Mouse (Mus musculus) forebrain, embryonic 15.5 days (tissue): ENCODE measurements around the gene Miga1. TPM values are rescaled to one million over a fixed set of nuclear protein-coding genes. Genes with fewer than 3 reads are reported as not detected.
A peak's percentile ranks its signal among the peaks of the same experiment; 100 is the strongest.

Experiments used
- ATAC-seq: fragments of 200-750 bp; cut with Nextera tagmentation; replicated peaks from 2 replicates; pipeline ENCODE4 v1.8.0; 2017; ENCODE audit warnings: mild to moderate bottlenecking, moderate TSS enrichment, moderate library complexity
- H3K27ac ChIP-seq: fragments of 300-500 bp; sonication (generic); replicated peaks from 2 replicates; pipeline ENCODE4 v1.5.1; 2015; ENCODE audit warnings: mild to moderate bottlenecking, inconsistent platforms
- H3K27me3 ChIP-seq: fragments of 300-500 bp; sonication (generic); 2 replicates; pipeline ENCODE4 v1.6.1; 2015; ENCODE audit warnings: inconsistent platforms
- H3K36me3 ChIP-seq: fragments of 300-500 bp; sonication (generic); 2 replicates; pipeline ENCODE4 v1.6.1; 2015; ENCODE audit warnings: mild to moderate bottlenecking, inconsistent platforms
- H3K4me1 ChIP-seq: fragments of 300-500 bp; sonication (generic); 2 replicates; pipeline ENCODE4 v1.6.1; 2015; ENCODE audit warnings: inconsistent platforms
- H3K4me2 ChIP-seq: fragments of 300-500 bp; sonication (generic); replicated peaks from 2 replicates; pipeline ENCODE4 v1.6.1; 2015; ENCODE audit warnings: mild to moderate bottlenecking, inconsistent platforms
- H3K4me3 ChIP-seq: fragments of 300-500 bp; sonication (generic); 2 replicates; pipeline ENCODE4 v1.5.1; 2015; ENCODE audit warnings: mild to moderate bottlenecking, inconsistent platforms
- H3K9ac ChIP-seq: fragments of 300-500 bp; sonication (generic); replicated peaks from 2 replicates; pipeline ENCODE4 v1.6.1; 2015; ENCODE audit warnings: mild to moderate bottlenecking, inconsistent platforms
- H3K9me3 ChIP-seq: fragments of 300-500 bp; sonication (generic); 2 replicates; pipeline ENCODE4 v1.6.1; 2016; ENCODE audit warnings: inconsistent platforms
- WGBS: fragments of 180-500 bp; shearing (Covaris S2); methylation state at CpG from one replicate; pipeline ENCODE4 v1.1.7; 2015; ENCODE audit warnings: mixed read lengths; 5-methylcytosine and 5-hydroxymethylcytosine counted together
- polyA plus RNA-seq: library from polyadenylated mRNA; unstranded; fragments of >200 nt; fragmentation: Nextera tagmentation; extraction: Ambion mirVana; gene quantifications from 2 replicates; pipeline ENCODE4 v1.2.1, GENCODE M21; 2015

The Miga1 gene
- polyA plus RNA-seq, 1 experiment from 2014 or later: 26.5 TPM

DNA sequence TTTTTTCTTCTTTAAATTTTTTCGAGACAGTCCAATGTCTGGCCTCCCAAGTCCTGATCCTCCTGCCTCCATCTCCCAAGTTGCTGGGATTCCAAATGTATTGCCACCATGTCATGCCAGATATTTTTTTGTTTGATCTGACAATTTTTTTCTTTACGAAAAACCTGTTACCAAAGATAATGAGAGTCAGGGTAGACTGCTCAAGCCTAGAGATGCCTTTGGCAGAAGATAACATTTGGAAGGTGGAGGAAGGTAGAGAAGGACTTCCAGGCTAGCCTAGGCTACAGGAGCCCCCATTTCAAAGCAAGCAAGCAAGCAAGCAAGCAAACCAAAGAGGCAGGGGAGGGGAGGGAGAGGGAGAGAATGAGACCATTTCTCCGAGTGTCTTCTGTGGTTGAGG is 7.0 kb upstream of the Miga1 start:
- Histone ChIP-seq H3K27me3 (no peaks in the 10 kb centered on the region), H3K4me2 (peak overlapping the region; percentile 53), H3K9me3 (no peaks in the 10 kb centered on the region), H3K27ac (no peak overlapping the region), H3K36me3 (no peaks in the 10 kb centered on the region), H3K4me3 (peak overlapping the region; percentile 73), H3K9ac (peak overlapping the region; percentile 80), H3K4me1 (peaks cover 25% of the 10 kb centered on the region)
- no peak for ATAC-seq
- WGBS: 38% methylated on average over 3 of the region's 3 CpGs

DNA sequence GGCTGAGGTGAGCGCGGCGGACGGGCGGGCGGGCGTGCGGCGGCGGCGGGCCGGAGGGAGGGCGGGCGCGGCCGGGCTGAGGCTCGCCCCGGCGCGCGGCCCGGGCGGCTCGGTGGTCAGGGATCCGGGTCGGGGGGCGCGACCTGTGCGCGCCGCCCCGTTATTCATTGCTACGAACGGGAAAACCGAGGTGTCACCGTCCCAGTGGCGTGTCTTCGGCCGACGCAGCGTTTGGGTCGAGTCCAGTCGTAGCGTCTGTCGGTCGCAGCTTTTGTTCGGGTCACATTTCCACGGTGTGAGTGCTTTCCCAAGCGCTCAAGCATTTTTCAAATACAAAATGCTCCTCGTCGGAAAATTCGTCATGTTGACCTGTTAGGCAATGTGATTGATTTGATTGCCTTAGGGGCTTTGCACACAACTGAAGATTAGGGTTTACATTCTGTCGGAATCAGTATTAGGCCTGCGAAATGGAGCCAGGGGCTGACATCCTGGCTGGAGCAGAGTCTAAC is 6.5 kb upstream of the Miga1 start:
- H3K36me3 ChIP-seq: no peaks in the 10 kb centered on the region
- H3K9ac ChIP-seq: peak overlapping the region; percentile 80
- ATAC-seq: no peak; the same call in 1 of the 2 replicates
- peak overlapping the region; percentile 73 for H3K4me3 ChIP-seq
- H3K9me3 ChIP-seq: no peaks in the 10 kb centered on the region
- H3K27ac ChIP-seq: peak overlapping the region; percentile 75
- H3K4me1 ChIP-seq: peaks cover 25% of the 10 kb centered on the region
- no peaks in the 10 kb centered on the region for H3K27me3 ChIP-seq
- peak overlapping the region; percentile 53 for H3K4me2 ChIP-seq
- under 1% methylated on average over 35 of the region's 54 CpGs for WGBS

DNA sequence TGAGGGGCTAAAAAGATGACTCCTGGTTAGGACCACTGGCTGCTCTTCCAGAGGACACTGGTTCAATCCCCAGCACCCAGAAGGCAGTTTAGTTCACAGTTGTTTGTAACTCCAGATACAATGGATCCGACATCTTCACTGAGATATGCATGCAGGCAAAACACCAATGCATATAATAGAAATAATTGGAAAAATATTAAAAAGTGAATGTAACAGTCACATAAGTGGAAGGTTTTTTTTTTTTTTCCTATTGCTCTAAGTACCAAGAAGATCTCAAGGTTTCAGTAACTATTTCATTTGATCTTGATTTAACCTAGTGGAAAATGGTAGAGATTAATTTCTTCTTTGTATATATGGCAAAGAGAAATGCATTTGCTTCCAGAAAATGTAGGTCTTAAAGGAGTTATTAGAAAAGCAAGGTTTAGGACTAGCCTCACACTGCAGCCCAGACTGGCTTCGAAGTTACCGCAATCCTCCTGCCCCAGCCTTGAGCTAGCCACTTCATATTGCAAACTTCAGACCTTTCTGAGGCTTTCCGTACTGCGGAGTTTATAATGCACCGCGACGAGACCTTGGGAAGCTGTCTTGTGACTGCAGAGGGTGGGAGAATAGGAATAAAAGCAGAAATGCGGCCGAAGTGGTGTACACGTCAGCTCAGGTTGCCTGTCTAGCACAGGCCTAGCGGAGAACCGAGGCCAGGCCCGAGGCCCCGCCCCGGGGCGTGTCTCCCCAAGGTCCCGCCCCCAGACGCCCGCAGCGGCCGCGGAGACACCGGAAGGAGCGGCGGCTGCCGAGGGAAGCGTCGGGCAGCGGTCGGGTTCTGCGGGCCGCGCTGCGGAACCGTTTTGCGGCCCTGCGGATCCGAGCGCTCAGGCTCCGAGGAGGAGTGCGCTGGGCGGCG is 5.8 kb upstream of the Miga1 start, which contains the start of gene Usp33:
Gene Usp33, plus strand, starts transcription at position 747 of the 901 bp plus-strand sequence.
- H3K4me3 ChIP-seq: peak within 1 kb of the TSS; percentile 73
- H3K36me3 ChIP-seq: no peaks in the 10 kb centered on the region
- H3K4me1 ChIP-seq: peaks cover 25% of the 10 kb centered on the region
- H3K4me2 ChIP-seq: peak within 1 kb of the TSS; percentile 53
- H3K9ac ChIP-seq: peak within 1 kb of the TSS; percentile 80
- no peaks in the 10 kb centered on the region for H3K9me3 ChIP-seq
- peak; percentile 97 for ATAC-seq
- 8% methylated on average over 36 of the region's 44 CpGs for WGBS
- peak within 1 kb of the TSS; percentile 75 for H3K27ac ChIP-seq
- no peaks in the 10 kb centered on the region for H3K27me3 ChIP-seq

DNA sequence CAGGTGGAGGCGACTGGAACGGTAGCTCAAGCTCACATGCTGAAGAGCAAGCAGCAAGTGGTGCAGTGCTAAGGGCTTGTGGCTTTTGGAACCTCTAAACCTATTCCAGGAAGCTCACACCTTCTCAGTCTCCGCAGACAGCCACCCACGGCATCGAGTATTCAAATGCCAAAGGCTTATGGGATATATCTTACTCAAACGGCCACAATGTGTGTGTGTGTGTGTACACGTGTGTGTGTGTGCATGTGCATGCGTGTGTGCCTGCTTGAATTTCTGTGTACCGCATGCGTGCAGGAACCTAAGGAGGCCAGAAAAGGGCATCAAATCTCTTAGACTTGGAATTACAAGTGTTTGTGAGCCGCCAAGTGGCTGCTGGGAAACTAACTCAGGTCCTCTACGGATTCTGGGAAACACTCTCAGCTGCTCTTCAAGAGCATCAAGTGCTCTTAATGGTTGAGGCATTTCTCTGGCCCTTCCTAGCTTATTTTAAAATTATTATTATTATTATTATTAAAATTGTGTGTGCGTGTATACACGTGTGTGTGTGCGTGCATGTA is 2.8 kb upstream of the Miga1 start:
- H3K9ac ChIP-seq: no peak overlapping the region
- H3K4me3 ChIP-seq: no peak overlapping the region
- 89% methylated on average over 15 of the region's 15 CpGs for WGBS
- no peaks in the 10 kb centered on the region for H3K9me3 ChIP-seq
- H3K4me1 ChIP-seq: peaks cover 21% of the 10 kb centered on the region
- no peaks in the 10 kb centered on the region for H3K27me3 ChIP-seq
- ATAC-seq: no peak
- no peak overlapping the region for H3K27ac ChIP-seq
- H3K4me2 ChIP-seq: no peak overlapping the region
- peaks cover under 1% of the 10 kb centered on the region; the same call in 1 of the 2 replicates for H3K36me3 ChIP-seq

DNA sequence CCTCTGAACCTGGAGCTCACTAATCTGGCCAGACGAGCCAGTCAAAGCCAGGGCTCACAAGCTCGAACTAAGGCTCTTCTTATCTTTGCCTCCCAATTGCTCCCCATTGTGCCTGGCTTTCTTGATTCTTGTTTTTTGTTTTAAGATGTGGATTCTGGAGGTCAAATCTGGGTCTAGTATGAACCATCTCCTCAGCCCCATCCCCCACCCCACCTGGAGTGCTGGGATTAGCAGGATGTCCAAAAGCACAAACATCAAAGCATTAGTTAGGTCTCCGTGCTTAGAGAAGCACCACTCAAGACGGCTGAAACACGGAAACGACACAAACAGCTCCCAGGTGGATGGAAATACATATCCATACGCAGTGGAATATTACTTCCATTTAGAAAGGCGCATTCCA is 4.1 kb downstream of the Miga1 start:
- no peaks in the 10 kb centered on the region for H3K9me3 ChIP-seq
- no peak overlapping the region for H3K27ac ChIP-seq
- no peak overlapping the region for H3K9ac ChIP-seq
- no peak overlapping the region for H3K4me2 ChIP-seq
- WGBS: 83% methylated on average over 8 of the region's 8 CpGs
- peaks cover 50% of the 10 kb centered on the region for H3K36me3 ChIP-seq
- H3K4me1 ChIP-seq: peaks cover 9% of the 10 kb centered on the region
- H3K27me3 ChIP-seq: no peaks in the 10 kb centered on the region
- H3K4me3 ChIP-seq: no peak overlapping the region
- ATAC-seq: no peak

DNA sequence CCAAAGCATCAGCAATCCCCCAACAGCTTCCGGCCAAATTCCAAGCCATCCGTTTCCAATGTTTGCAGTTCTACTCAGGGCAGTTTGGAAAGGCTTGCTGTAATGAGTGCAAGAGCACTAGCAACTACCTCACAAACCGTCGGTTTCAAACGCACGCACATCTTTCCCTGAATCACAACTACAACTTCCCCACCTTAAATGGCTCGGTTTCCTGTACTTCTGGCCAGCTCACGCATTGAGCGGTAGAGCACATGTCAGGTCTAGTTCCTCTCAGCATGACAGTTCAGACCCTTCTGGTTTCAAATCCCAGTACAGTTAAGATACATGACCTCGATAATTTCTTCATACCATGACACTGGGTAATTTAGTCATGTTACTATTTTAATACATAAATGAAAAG is 6.6 kb downstream of the Miga1 start:
- no peak for ATAC-seq
- no peak overlapping the region for H3K9ac ChIP-seq
- no peaks in the 10 kb centered on the region for H3K4me1 ChIP-seq
- H3K27me3 ChIP-seq: no peaks in the 10 kb centered on the region
- no peak overlapping the region for H3K4me2 ChIP-seq
- WGBS: 95% methylated on average over 10 of the region's 10 CpGs
- no peaks in the 10 kb centered on the region for H3K9me3 ChIP-seq
- H3K27ac ChIP-seq: no peak overlapping the region
- H3K36me3 ChIP-seq: peaks cover 50% of the 10 kb centered on the region
- H3K4me3 ChIP-seq: no peak overlapping the region

DNA sequence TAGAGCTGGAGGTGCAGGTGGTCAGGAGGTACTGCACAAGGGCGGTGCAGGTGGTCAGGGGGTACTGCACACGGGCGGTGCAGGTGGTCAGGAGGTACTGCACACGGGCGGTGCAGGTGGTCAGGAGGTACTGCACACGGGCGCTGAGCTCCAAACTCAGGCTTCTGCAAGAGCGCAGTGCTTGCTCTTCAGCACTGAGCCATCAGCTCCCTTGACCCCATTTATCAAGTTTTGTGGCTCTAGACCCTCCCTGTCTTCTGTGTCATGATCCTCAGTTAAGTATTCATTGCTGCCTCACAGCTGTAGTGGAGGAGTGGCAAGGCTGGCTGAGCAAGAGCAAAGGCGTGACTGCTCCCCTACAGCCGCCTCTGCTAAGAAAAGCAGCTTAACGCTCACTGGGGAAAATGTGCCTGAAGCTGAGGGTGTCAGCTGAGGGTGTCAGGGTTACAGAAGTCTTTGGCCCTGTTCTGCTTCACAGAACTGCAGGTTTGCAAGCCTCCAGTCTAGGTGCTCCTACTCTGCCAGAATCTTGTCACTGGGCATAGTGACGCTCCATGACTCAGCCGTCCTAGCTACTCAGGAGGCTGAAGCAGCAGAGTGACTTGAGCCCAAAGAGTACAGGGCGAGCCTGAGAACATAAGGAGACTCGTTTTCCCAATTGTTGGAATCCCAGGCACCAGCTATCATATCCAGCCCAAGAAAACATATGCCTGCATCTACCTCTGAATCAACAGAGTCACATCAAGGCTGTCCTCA is 7.5 kb downstream of the Miga1 start:
- no peaks in the 10 kb centered on the region for H3K4me1 ChIP-seq
- H3K9ac ChIP-seq: no peak overlapping the region
- H3K36me3 ChIP-seq: peaks cover 46% of the 10 kb centered on the region
- no peaks in the 10 kb centered on the region for H3K27me3 ChIP-seq
- H3K9me3 ChIP-seq: no peaks in the 10 kb centered on the region
- H3K27ac ChIP-seq: no peak overlapping the region
- H3K4me2 ChIP-seq: no peak overlapping the region
- no peak overlapping the region for H3K4me3 ChIP-seq
- 91% methylated on average over 15 of the region's 15 CpGs for WGBS
- ATAC-seq: no peak

DNA sequence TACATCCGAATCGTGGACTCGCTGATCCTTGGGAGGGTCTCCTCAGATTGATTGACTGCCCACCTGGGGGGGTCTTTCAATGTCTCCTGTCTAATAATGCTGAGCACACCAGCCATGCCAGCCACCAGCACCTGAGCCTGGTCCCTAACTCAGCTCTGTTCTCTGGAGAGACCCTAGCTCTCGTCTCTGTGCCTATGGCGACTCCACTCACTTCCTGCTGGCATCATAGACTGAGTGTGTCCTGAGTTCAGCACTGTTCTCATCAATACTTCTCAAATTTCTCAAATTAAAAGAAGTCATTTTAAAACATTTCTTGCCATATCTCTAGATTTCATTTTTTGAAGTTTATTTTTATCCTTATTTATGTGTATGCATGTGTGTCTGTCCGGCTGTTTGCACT is 8.1 kb downstream of the Miga1 start:
- 96% methylated on average over 6 of the region's 6 CpGs for WGBS
- no peaks in the 10 kb centered on the region for H3K27me3 ChIP-seq
- ATAC-seq: no peak

DNA sequence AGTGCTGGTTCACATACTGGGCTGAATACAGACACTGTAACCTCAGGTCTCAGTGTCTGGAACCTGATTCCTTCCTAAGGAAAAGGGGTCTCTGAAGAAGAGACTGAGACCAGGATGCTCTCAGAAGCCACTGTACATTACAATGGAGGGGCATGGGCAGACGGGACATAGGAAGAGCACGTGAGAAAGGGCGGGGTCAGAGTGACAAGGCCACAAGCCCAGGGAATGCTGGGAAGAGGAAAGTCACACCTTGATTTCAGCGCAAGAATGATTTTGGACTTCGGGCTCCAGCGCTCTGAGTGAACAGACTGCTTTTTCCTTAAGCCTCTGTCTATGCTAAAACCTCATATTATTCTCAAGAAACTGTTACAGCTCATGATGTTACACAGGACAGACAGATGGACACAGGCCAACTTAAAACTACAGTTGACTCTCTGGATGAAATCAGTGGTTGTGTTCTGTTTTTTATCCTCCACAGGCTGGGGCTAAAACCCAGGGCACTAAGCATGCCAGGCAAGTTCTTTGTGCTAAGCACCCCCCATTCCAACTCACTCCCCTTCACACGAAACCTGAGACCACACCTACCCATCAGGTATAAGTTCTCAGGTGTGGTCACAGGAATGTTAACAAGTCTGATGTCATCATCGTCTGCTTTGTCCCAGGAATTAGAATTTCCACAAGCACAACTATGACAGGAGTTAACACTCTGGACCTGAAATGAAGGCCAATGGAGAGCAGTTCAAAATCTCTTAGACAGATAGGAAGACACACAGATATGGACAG is 18.3 kb downstream of the Miga1 start:
- Histone ChIP-seq H3K9ac (no peak overlapping the region), H3K27me3 (no peaks in the 10 kb centered on the region), H3K27ac (no peak overlapping the region), H3K9me3 (no peaks in the 10 kb centered on the region), H3K4me1 (no peaks in the 10 kb centered on the region), H3K4me3 (no peak overlapping the region), H3K4me2 (no peak overlapping the region), H3K36me3 (peaks cover 18% of the 10 kb centered on the region)
- ATAC-seq: no peak
- 95% methylated on average over 8 of the region's 8 CpGs for WGBS

More for the DNA sequence above, 8.1 kb downstream of the Miga1 start:
- no peak overlapping the region for H3K4me3 ChIP-seq
- no peaks in the 10 kb centered on the region for H3K9me3 ChIP-seq
- no peak overlapping the region for H3K4me2 ChIP-seq
- no peak overlapping the region for H3K27ac ChIP-seq
- H3K9ac ChIP-seq: no peak overlapping the region
- no peaks in the 10 kb centered on the region for H3K4me1 ChIP-seq
- peaks cover 40% of the 10 kb centered on the region for H3K36me3 ChIP-seq

DNA sequence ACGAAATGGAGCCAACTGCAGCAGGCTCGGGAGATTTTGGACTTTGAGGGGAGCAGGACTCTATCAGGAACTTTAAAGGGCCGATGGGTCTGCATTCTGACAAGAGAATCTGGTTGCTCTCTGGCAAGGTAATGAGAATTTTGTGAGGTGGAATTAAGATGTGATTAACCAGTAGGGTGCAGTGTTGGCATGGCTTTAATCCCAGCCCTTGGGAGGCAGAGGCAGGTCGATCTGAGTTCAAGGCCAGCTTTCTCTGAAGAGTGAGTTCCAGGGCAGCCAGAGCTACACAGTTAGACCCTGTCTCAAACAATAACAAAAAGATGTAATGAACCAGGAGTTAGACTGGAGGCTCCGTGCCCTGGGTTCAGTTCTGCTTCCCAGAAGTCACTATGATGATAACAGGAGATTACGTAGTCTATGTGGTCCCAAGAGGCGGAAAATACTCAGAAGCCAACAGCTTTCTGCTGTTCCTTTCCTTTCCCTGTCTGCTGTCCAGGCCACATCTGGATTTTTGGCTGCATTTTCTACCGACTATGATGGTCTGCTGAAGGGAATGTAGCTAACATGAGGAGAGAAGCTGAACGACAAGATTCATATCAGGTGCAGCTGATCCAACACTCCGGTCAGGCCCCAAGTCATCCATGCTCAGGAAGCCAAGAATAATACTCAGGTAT is 19.1 kb downstream of the Miga1 start:
- Histone ChIP-seq H3K4me3 (no peak overlapping the region), H3K4me2 (no peak overlapping the region), H3K4me1 (no peaks in the 10 kb centered on the region), H3K27me3 (no peaks in the 10 kb centered on the region), H3K9me3 (no peaks in the 10 kb centered on the region), H3K36me3 (peaks cover 18% of the 10 kb centered on the region), H3K9ac (no peak overlapping the region), H3K27ac (no peak overlapping the region)
- 94% methylated on average over 10 of the region's 10 CpGs for WGBS
- no peak for ATAC-seq
